Mouse (Mus musculus) thymus, adult 2 months (tissue): ENCODE data around the gene Lrrc40.

Experiments
- CTCF ChIP-seq: fragments of 200-500 bp; IDR thresholded peaks from 2 replicates; pipeline ENCODE4 v1.5.1; 2012; ENCODE audit warnings: mild to moderate bottlenecking, control low read depth, low read length, moderate library complexity, borderline replicate concordance; ENCODE audit not compliant: control insufficient read depth, poor library complexity, insufficient read depth; ENCODE audit errors: extremely low read depth
- POLR2A ChIP-seq: fragments of 200-500 bp; IDR thresholded peaks from 2 replicates; pipeline ENCODE4 v1.6.1; 2012; ENCODE audit warnings: mild to moderate bottlenecking, low read length, control low read depth, moderate library complexity; ENCODE audit not compliant: control insufficient read depth, poor library complexity, insufficient read depth; ENCODE audit errors: extremely low read depth

DNA sequence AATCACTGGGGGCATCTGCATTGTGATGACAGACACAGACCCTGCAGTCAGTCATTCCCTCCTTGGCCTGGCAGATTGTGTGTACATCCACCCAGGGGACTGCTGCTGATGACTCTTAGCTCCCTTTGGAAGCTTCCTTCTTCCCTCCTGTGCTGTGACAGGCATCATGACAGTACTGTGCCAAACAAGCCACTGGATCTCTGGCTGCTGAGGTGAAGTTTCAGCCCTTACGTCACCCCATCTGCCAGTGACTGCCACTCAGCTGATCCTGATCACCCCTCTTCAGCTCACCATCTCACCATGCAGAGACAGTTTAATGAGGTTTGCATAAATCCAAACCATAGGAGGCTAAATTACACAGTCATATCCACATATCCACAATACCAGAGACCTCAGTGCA lies 68.8 kb downstream of the Lrrc40 start:
- TF ChIP-seq POLR2A, result no peak
- no peak for TF ChIP-seq CTCF
